Comparison of ENCODE assay signal across 10 mouse cellular contexts in genomic region chr7:139368722-139369380, GRCm38 (mm10). TPM values are rescaled to one million over a fixed set of nuclear protein-coding genes. Genes with fewer than 3 reads are reported as not detected.
DNase-seq lines count a peak whose midpoint lies in the region; ATAC-seq lines count a peak whose summit lies in the region.
"Had no signal": no experiment of that assay in that cellular context is flagged by ENCODE, and none has a peak within 500 bp of the region (broad histone marks: within the 10 kb centered on the region; RNA-seq: fewer than 3 reads in every experiment).

No protein-coding gene starts in this region.

- no peak overlapping the region for H3K4me3 ChIP-seq in brown adipose tissue, adult 24 weeks (ENCODE audit: insufficient read depth, low read depth, low read length)
- no peak overlapping the region for H3K4me3 ChIP-seq in intestine, embryonic 14.5 days (ENCODE audit: low read depth, low read length)

- peak; percentile 40 to 64 for DNase-seq in left cerebral cortex, postnatal 10 days (ENCODE audit: extremely low spot score in 1 of 2, low spot score in 2 of 2)
- no peak for DNase-seq in left cerebral cortex, adult 11 months (ENCODE audit: low spot score)
- peak; percentile 79 to 92 for DNase-seq in gastrocnemius, adult 8-10 months (ENCODE audit: low spot score in 2 of 2)
- DNase-seq in intestine, embryonic 14.5 days (ENCODE audit: low spot score), result peak; percentile 74
- peak; percentile 16 for DNase-seq in liver
- peak; percentile 20 for DNase-seq in right cerebral cortex, postnatal 36 days (ENCODE audit: low spot score in 2 of 2)
- DNase-seq in retina, embryonic 14.5 days (ENCODE audit: low spot score), result no peak

- H3K4me1 ChIP-seq in brown adipose tissue, adult 24 weeks (ENCODE audit: control insufficient read depth, insufficient read depth, insufficient read length, low read length), result peaks cover 53% of the 10 kb centered on the region
- peaks cover 54% of the 10 kb centered on the region for H3K4me1 ChIP-seq in intestine, embryonic 14.5 days (replicated peaks; ENCODE audit: control insufficient read depth, insufficient read depth, low read length)

- no peak overlapping the region for H3K4me2 ChIP-seq in intestine, embryonic 14.5 days (ENCODE audit: low read length)

- 27% methylated on average over 14 of the region's 14 CpGs for WGBS in intestine, embryonic 14.5 days

- peak; percentile 46; the same call in 1 of the 2 replicates for ATAC-seq in intestine, embryonic 14.5 days (replicated peaks; ENCODE audit: low FRiP score, low TSS enrichment, low read depth)
- ATAC-seq: Patski had no signal

- peak overlapping the region; percentile 5; the same call in 1 of the 2 replicates for H3K9ac ChIP-seq in intestine, embryonic 14.5 days (ENCODE audit: low read length)

- no peaks in the 10 kb centered on the region for H3K9me3 ChIP-seq in intestine, embryonic 14.5 days (ENCODE audit: control insufficient read depth, low read length)

- H3K36me3 ChIP-seq in intestine, embryonic 14.5 days (ENCODE audit: control insufficient read depth, insufficient read depth, low read length), result no peaks in the 10 kb centered on the region

- H3K27ac ChIP-seq in brown adipose tissue, adult 24 weeks (replicated peaks; ENCODE audit: low read depth, low read length), result peak overlapping the region; percentile 59
- H3K27ac ChIP-seq in intestine, embryonic 14.5 days (ENCODE audit: low read depth), result peak overlapping the region; percentile 94
- H3K27ac ChIP-seq: macrophage had no signal

- intact Hi-C loops in left cerebral cortex, postnatal 10 days (cut with DNase I), result no loop called here

- H3K27me3 ChIP-seq in intestine, embryonic 14.5 days (replicated peaks; ENCODE audit: control insufficient read depth, insufficient read depth, low read length), result no peaks in the 10 kb centered on the region
- H3K27me3 ChIP-seq: Patski had no signal

RNA-seq across cellular contexts. Expression of gene Inpp5a, which starts 20.1 kb away (rescaled TPM):
- 10 to 100 TPM; 43.3 to 44.4 TPM for total RNA-seq in left cerebral cortex, postnatal 10 days (2021)
- polyA plus RNA-seq in brown adipose tissue, adult 24 weeks (2012; ENCODE audit: insufficient read depth, insufficient read length, missing spikeins), result 31.6 and 42.3 TPM in 2 replicates
- total RNA-seq in gastrocnemius, adult 8-10 months (2022), result 10 to 100 TPM; 74.7 to 91.2 (median 87.5) TPM
- 44.2 and 49.8 TPM in 2 replicates for polyA plus RNA-seq in intestine, embryonic 14.5 days (2014; fragmentation: Nextera tagmentation; extraction: Ambion mirVana)

Comparison
In these comparisons a context has a peak if more than half of its experiments do, and no peak if none do; other contexts are left out.
1. DNase-seq: peak in left cerebral cortex, postnatal 10 days (2 of 2), gastrocnemius, adult 8-10 months (2 of 2), intestine, embryonic 14.5 days (single experiment), liver (single experiment) and right cerebral cortex, postnatal 36 days (2 of 2); none in left cerebral cortex, adult 11 months (single experiment) and retina, embryonic 14.5 days (single experiment).